Mouse (Mus musculus) neural tube, embryonic 15.5 days (tissue): ENCODE data around the gene Rab3a. TPM values are rescaled to one million over a fixed set of nuclear protein-coding genes. Genes with fewer than 3 reads are reported as not detected.

ENCODE experiments used
- ATAC-seq: fragments of 200-750 bp; cut with Nextera tagmentation; 2 replicates; pipeline ENCODE4 v1.8.0; 2017; ENCODE audit warnings: mild to moderate bottlenecking, moderate TSS enrichment, moderate library complexity; ENCODE audit not compliant: low FRiP score
- H3K27ac ChIP-seq: fragments of 300-500 bp; sonication (generic); replicated peaks from 2 replicates; pipeline ENCODE4 v1.5.1; 2015; ENCODE audit warnings: mild to moderate bottlenecking, inconsistent platforms
- H3K27me3 ChIP-seq: fragments of 300-500 bp; sonication (generic); replicated peaks from 2 replicates; pipeline ENCODE4 v1.6.1; 2015; ENCODE audit warnings: inconsistent platforms
- H3K36me3 ChIP-seq: fragments of 300-500 bp; sonication (generic); 2 replicates; pipeline ENCODE4 v1.6.1; 2015; ENCODE audit warnings: inconsistent platforms
- H3K4me1 ChIP-seq: fragments of 300-500 bp; sonication (generic); 2 replicates; pipeline ENCODE4 v1.6.1; 2015; ENCODE audit warnings: inconsistent platforms
- H3K4me2 ChIP-seq: fragments of 300-500 bp; sonication (generic); 2 replicates; pipeline ENCODE4 v1.6.1; 2015; ENCODE audit warnings: inconsistent platforms, mild to moderate bottlenecking, moderate library complexity
- H3K4me3 ChIP-seq: fragments of 300-500 bp; sonication (generic); replicated peaks from 2 replicates; pipeline ENCODE4 v1.5.1; 2015; ENCODE audit warnings: mild to moderate bottlenecking, inconsistent platforms
- H3K9ac ChIP-seq: fragments of 300-500 bp; sonication (generic); replicated peaks from 2 replicates; pipeline ENCODE4 v1.6.1; 2015; ENCODE audit warnings: mild to moderate bottlenecking, inconsistent platforms
- H3K9me3 ChIP-seq: fragments of 300-500 bp; sonication (generic); replicated peaks from 2 replicates; pipeline ENCODE4 v1.6.1; 2016; ENCODE audit warnings: inconsistent platforms
- WGBS: fragments of 180-500 bp; shearing (Covaris S2); methylation state at CpG from one replicate; pipeline ENCODE4 v1.1.7; 2015; ENCODE audit warnings: mixed read lengths; 5-methylcytosine and 5-hydroxymethylcytosine counted together
- polyA plus RNA-seq: library from polyadenylated mRNA; unstranded; fragments of >200 nt; fragmentation: Nextera tagmentation; extraction: Ambion mirVana; gene quantifications from 2 replicates; pipeline ENCODE4 v1.2.1, GENCODE M21; 2015

Gene Rab3a
- polyA plus RNA-seq, 1 experiment from 2014 or later = 627 TPM

GRCm38 (mm10) chr8:70786291-70787050 lies 32.0 kb downstream of the Rab3a start:
- Histone ChIP-seq H3K36me3 (peaks cover 67% of the 10 kb centered on the region), H3K4me1 (peaks cover 14% of the 10 kb centered on the region), H3K9me3 (no peaks in the 10 kb centered on the region), H3K4me3 (no peak overlapping the region), H3K27me3 (peaks cover 7% of the 10 kb centered on the region), H3K9ac (no peak overlapping the region), H3K27ac (no peak overlapping the region), H3K4me2 (no peak overlapping the region)
- ATAC-seq = no peak
- WGBS = 90% methylated on average over 25 of the region's 25 CpGs

- H3K4me2 ChIP-seq = no peak overlapping the region; the same call in 1 of the 2 replicates
- no peak overlapping the region for H3K9ac ChIP-seq
- H3K9me3 ChIP-seq = no peaks in the 10 kb centered on the region
- H3K27me3 ChIP-seq = peaks cover 7% of the 10 kb centered on the region
- H3K4me1 ChIP-seq = peaks cover 20% of the 10 kb centered on the region
- 94% methylated on average over 3 of the region's 3 CpGs for WGBS
- H3K4me3 ChIP-seq = no peak overlapping the region
- peaks cover 61% of the 10 kb centered on the region for H3K36me3 ChIP-seq
- H3K27ac ChIP-seq = no peak overlapping the region
- no peak for ATAC-seq
Observed at GRCm38 (mm10) chr8:70787051-70787445, 32.6 kb downstream of the Rab3a start.

DNA sequence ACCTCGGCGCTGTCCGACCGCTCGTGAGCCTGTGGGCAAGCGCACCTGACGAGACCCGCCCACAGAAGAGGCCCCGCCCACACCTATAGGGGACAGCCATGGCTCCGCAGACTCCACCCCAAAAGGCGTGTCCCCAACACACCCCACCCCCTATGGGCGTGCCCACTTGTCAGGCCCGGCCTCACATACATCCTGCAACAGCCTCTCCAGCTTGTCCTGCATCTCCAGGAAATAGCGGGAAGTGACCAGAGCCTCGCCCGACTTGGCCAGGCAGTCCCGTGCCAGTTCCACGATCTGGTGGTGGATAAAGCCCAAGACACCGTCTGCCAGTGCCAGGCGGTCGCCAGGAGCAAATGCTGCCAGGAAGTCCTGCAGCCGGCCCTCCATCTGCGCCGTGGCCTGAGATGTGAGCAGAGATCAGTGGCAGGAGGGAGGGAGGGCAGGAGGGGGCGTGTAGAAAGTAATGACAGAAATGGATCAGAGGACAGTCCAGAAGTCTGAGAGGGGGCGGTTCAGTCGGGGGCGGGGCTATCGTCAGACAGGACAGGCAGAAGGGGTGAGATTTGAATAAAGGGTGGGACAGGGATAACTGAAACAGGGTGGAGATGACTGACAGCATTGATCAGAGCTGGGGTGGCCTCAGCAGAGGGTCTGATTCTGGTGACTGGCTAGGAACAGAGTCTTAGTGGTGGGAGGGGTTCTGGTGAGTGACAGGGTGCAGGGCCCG lies 33.6 kb downstream of the Rab3a start:
- Histone ChIP-seq H3K4me3 (peak overlapping the region; percentile 1; the same call in 1 of the 2 replicates), H3K4me1 (peaks cover 29% of the 10 kb centered on the region), H3K9me3 (no peaks in the 10 kb centered on the region), H3K4me2 (peak overlapping the region; percentile 30), H3K27me3 (peaks cover 7% of the 10 kb centered on the region), H3K36me3 (peaks cover 53% of the 10 kb centered on the region), H3K9ac (no peak overlapping the region), H3K27ac (no peak overlapping the region)
- 26% methylated on average over 30 of the region's 30 CpGs for WGBS
- no peak for ATAC-seq

DNA sequence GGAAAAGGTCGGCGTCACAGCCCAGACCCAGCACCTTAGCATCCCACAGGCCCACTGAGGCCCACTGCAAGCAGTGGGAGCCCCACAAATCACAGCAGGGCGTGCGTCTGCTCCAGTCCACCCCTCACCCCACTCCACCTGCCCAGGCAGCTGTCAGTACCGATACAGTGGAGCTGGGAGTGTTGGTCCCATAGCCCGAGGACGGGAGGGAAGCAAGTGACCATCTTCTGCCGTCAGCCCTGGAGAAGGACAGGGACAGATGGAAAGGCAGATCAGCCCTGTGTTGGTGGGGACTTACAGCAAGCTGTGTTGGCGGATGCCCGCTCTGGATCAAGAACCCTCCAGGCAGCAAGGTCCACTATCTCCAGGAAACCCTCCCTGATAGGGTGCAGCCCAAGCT lies 34.6 kb downstream of the Rab3a start:
- H3K9me3 ChIP-seq = no peaks in the 10 kb centered on the region
- 83% methylated on average over 10 of the region's 10 CpGs for WGBS
- peaks cover 33% of the 10 kb centered on the region for H3K4me1 ChIP-seq
- H3K9ac ChIP-seq = no peak overlapping the region
- no peak overlapping the region for H3K27ac ChIP-seq
- H3K36me3 ChIP-seq = peaks cover 43% of the 10 kb centered on the region
- no peak overlapping the region for H3K4me3 ChIP-seq
- no peak overlapping the region for H3K4me2 ChIP-seq
- ATAC-seq = no peak
- H3K27me3 ChIP-seq = peaks cover 7% of the 10 kb centered on the region

- no peaks in the 10 kb centered on the region for H3K9me3 ChIP-seq
- peaks cover 25% of the 10 kb centered on the region for H3K36me3 ChIP-seq
- H3K9ac ChIP-seq = peak overlapping the region; percentile 82; the same call in 1 of the 2 replicates
- no peak overlapping the region for H3K27ac ChIP-seq
- peaks cover 7% of the 10 kb centered on the region for H3K27me3 ChIP-seq
- H3K4me3 ChIP-seq = peak overlapping the region; percentile 61; the same call in 1 of the 2 replicates
- 60% methylated on average over 8 of the region's 8 CpGs for WGBS
- peaks cover 37% of the 10 kb centered on the region for H3K4me1 ChIP-seq
- no peak for ATAC-seq
- H3K4me2 ChIP-seq = peak overlapping the region; percentile 75
Observed at GRCm38 (mm10) chr8:70790846-70791245, 36.4 kb downstream of the Rab3a start.

DNA sequence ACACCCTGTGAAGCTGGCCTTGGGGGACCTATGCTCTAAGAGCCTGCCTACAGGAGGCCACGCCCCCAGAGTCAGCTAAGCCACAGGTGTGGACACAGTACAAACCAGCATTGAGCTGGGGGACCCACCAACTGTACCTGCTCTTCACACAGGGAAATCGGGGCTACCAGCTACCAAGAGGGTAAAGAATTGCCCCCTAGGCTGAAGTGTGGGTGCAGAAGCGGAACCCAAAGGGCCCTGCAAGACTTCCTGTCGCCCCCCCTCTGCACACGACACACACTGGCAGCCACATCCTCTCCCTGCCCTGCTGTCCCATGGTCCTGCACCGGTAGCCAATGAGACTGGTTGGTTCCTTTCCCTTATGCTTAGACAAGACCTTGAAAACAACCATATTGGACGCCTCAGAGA lies 36.8 kb downstream of the Rab3a start:
- 77% methylated on average over 7 of the region's 7 CpGs for WGBS
- Histone ChIP-seq H3K4me1 (peaks cover 42% of the 10 kb centered on the region), H3K4me3 (peak overlapping the region; percentile 61), H3K9ac (peak overlapping the region; percentile 82), H3K27ac (0 out of 2 replicates have a peak overlapping the region, but pooled peaks have one; percentile 83), H3K27me3 (peaks cover 7% of the 10 kb centered on the region), H3K36me3 (peaks cover 21% of the 10 kb centered on the region), H3K4me2 (peak overlapping the region; percentile 75), H3K9me3 (no peaks in the 10 kb centered on the region)
- ATAC-seq = no peak

GRCm38 (mm10) chr8:70791975-70792691 lies 37.7 kb downstream of the Rab3a start:
- WGBS = 6% methylated on average over 58 of the region's 58 CpGs
- peak overlapping the region; percentile 83 for H3K27ac ChIP-seq
- H3K4me1 ChIP-seq = peaks cover 48% of the 10 kb centered on the region
- peak overlapping the region; percentile 82 for H3K9ac ChIP-seq
- peak overlapping the region; percentile 61 for H3K4me3 ChIP-seq
- H3K4me2 ChIP-seq = peak overlapping the region; percentile 75
- peaks cover 13% of the 10 kb centered on the region for H3K36me3 ChIP-seq
- peak; percentile 80 for ATAC-seq
- H3K9me3 ChIP-seq = no peaks in the 10 kb centered on the region
- H3K27me3 ChIP-seq = peaks cover 7% of the 10 kb centered on the region

DNA sequence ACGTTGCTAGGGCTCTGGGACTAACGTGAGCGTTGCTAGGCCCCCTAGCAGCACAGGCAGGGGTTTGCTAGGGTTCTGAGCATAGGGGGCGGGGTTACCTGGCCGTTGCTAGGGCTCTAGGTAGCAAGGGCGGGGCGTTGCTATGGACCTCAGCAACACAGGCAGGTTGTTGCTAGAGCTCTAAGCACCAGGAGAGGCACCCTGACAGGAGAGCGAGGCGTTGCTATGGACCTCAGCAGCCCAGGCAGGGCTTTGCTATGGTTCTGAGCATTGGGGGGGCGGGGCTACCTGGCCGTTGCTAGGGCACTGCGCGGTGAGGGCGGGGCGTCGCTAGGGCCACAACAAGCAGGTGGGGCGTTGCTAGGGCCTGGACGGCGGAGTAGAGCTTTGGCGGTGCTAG lies 38.2 kb downstream of the Rab3a start:
- Histone ChIP-seq H3K27me3 (peaks cover 7% of the 10 kb centered on the region), H3K36me3 (peaks cover 8% of the 10 kb centered on the region; the same call in 1 of the 2 replicates), H3K4me2 (peak overlapping the region; percentile 75), H3K9ac (peak overlapping the region; percentile 82; the same call in 1 of the 2 replicates), H3K9me3 (no peaks in the 10 kb centered on the region), H3K4me3 (peak overlapping the region; percentile 61), H3K4me1 (peaks cover 52% of the 10 kb centered on the region), H3K27ac (peak overlapping the region; percentile 83)
- under 1% methylated on average over 20 of the region's 20 CpGs for WGBS
- peak; percentile 52 for ATAC-seq

DNA sequence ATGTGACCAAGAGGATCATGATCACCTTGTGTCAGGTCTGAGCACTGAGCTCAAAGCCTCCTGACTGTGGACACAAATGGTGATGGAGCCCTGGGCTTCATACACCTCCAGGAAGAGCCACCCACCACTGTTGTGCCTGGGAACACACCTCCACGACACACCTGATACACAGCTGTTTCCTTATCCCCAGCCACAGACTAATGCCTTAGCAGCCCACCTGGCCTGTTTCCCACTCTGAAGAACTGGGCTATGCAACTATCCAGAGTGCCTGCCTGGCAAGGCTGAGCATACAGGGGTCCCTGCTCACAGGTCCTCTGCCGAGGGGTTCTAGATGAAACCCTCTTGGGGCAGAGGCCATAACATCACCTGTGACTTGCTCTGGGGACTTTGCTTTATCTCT lies 39.7 kb downstream of the Rab3a start:
- H3K36me3 ChIP-seq = no peaks in the 10 kb centered on the region
- H3K27ac ChIP-seq = no peak overlapping the region
- H3K27me3 ChIP-seq = peaks cover 9% of the 10 kb centered on the region
- H3K4me2 ChIP-seq = no peak overlapping the region
- H3K4me3 ChIP-seq = no peak overlapping the region
- H3K9me3 ChIP-seq = no peaks in the 10 kb centered on the region
- no peak for ATAC-seq
- 82% methylated on average over 2 of the region's 2 CpGs for WGBS
- no peak overlapping the region for H3K9ac ChIP-seq
- peaks cover 60% of the 10 kb centered on the region for H3K4me1 ChIP-seq

DNA sequence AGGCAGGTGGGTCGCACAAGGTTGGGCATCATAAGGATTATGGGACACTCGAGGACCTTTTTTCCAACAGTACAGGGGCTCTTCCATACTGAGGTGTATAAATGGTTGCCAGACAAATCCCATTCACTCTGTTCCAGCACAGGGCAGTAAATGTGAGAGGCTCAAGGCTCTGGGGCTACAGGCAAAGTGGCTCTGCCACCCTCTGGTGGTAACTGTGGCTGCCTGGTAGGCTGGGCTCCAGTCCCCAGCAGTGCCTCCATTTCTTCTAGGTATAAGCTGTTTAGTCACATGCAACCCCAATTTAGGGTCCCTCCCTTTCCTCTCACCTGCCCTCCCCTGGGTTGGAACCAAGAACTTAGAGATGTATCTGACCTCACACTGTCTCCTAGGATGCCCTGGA lies 40.9 kb downstream of the Rab3a start:
- no peak for ATAC-seq
- peaks cover 60% of the 10 kb centered on the region for H3K4me1 ChIP-seq
- no peak overlapping the region for H3K9ac ChIP-seq
- H3K36me3 ChIP-seq = no peaks in the 10 kb centered on the region
- 81% methylated on average over 2 of the region's 2 CpGs for WGBS
- H3K27ac ChIP-seq = no peak overlapping the region
- no peak overlapping the region for H3K4me3 ChIP-seq
- no peak overlapping the region for H3K4me2 ChIP-seq
- no peaks in the 10 kb centered on the region for H3K9me3 ChIP-seq
- peaks cover 19% of the 10 kb centered on the region for H3K27me3 ChIP-seq

DNA sequence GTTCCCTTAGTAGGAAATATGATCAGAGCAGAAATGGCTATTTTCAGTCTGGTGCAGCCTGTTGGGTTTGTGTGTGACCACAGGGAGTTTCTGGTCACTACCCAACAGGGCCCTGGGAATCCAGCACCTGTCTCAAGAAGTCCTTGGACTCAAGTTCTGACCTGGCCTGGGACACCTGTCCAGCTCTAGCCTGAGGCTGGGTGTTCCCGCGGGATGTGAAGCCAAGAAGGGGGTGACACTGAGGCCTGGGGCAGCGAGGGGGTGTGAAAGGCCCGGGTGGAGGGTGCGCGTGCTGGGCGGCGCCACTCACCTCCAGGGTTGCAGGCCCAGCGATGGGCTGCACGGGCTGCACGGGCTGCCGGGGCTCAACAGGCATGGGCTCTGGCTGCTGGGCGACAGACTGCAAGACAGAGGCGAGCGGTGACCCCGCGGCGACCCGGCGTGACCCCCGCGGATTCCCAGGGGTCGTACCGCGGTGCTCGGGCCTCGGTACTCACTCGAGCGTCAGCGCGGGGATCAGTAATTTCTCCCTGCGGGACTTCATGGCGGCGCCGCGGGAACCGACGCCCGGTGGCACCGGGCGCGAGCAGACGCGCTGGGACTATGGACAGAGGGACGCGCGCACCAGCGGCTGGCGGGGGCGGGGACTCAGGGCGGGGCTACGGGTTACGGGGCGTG lies 42.1 kb downstream of the Rab3a start:
- H3K36me3 ChIP-seq = no peaks in the 10 kb centered on the region
- H3K27ac ChIP-seq = peak overlapping the region; percentile 63; the same call in 1 of the 2 replicates
- peak overlapping the region; percentile 61 for H3K4me3 ChIP-seq
- H3K4me2 ChIP-seq = peak overlapping the region; percentile 93
- 2% methylated on average over 54 of the region's 54 CpGs for WGBS
- no peaks in the 10 kb centered on the region for H3K9me3 ChIP-seq
- peaks cover 52% of the 10 kb centered on the region for H3K4me1 ChIP-seq
- peaks cover 20% of the 10 kb centered on the region for H3K27me3 ChIP-seq
- no peak for ATAC-seq
- H3K9ac ChIP-seq = peak overlapping the region; percentile 60
